Mouse (Mus musculus) right cerebral cortex, postnatal 14 days (tissue): ENCODE results near the gene Gm17387.
A peak's percentile ranks its signal among the peaks of the same experiment; 100 is the strongest.
"Not testable (repeated sequence)": the region's sequence is repeated elsewhere in the genome, so short reads cannot be mapped to it uniquely, and the experiment has no call there.

Experiments
- DNase-seq: peaks from one replicate; pipeline ENCODE4 v3.0.0; 2022

The Gm17387 gene

DNA sequence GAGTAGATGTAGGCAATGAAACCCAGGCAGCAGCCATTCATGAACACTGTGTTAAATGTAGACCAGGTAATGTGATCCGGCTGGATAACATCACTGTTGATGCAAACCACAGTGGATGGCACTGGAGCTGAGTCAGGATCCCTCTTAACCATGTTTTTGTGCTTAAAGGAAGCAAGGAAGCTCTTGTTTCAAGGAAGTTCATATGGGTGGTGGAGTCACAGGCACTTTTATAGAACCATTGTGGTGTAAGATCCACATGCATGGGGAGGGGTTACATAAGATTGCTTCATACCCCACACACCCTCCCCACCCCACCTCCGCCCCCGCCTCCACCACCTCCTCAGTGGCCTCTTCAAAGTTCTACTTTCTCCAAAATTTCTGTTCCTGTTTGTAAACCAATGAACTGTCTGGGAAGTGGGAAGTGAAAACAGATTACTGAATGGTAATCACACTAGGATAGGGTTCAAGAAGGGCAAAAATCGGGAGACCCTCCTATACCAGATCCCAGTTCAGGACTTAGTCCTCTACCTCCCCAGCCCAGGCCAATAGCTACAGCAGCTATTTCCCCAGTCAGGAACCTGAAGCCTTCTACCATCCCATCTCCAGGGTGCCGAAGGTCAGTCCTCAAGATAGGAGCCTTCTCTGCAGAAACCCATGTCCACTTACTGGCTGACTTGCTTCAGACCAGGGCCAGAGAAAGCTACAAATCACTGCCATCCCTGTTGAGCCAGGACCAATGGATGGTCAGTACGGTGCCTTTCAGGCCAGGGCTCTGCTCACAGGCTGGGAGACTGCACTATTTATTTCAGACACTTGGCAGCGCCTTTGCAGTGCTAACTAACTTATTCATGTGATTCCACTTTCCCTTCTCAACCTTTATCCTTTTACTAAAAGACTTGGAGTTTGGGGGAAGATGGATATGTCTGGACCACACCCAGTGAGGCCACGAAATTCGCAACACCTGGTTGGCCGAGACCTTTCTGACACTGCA lies 11.9 kb upstream of the Gm17387 start:
- no peak for DNase-seq

- not testable (repeated sequence) for DNase-seq
Observed at GRCm38 (mm10) chr7:141017824-141018223, 11.1 kb upstream of the Gm17387 start, which contains the start of gene Ifitm6. Gene Ifitm6 (minus strand): TSS chr7:141017924.

- DNase-seq: no peak
Observed at GRCm38 (mm10) chr7:141019028-141019427, 9.9 kb upstream of the Gm17387 start.

DNA sequence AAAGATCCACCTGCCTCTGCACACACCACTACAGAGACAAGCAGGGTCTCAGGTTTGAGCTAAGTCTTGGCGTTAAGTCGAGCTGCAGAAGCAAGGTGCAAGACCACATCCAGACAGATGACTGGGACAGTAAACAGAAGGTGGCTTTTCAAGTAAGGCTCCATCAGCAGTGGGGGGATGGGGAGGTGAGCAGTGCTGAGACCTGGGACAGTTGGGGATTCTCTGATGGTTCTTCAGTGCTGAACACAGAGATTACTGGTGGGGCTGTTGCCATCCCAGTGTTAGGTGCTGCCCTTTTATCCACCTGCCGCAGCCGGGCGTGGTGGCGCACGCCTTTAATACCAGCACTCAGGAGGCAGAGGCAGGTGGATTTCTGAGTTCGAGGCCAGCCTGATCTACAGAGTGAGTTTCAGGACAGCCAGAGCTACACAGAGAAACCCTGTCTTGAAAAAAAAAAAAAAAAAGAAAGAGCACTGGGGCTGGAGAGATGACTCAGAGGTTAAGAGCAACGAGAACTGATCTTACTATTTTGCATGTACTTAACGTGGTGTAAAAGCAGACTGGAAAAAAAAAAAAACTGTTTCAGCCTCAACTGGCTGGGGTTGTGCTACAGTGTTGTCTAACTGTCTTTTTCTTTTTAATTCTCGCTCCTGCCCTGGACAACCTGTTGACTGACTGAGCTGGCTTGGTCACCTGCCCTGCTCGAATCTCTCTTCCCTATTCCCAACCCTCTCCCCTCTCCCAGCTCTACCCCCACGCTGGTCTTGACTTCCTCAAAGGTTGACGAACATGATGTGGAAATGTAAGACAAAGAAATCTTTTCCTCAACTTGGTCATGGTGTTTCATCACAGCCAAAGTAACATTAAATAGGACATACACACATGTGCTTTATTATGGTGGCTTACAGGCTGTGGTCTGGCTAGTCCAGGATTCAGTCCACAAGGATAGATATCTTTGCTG lies 7.2 kb upstream of the Gm17387 start:
- DNase-seq: no peak

DNA sequence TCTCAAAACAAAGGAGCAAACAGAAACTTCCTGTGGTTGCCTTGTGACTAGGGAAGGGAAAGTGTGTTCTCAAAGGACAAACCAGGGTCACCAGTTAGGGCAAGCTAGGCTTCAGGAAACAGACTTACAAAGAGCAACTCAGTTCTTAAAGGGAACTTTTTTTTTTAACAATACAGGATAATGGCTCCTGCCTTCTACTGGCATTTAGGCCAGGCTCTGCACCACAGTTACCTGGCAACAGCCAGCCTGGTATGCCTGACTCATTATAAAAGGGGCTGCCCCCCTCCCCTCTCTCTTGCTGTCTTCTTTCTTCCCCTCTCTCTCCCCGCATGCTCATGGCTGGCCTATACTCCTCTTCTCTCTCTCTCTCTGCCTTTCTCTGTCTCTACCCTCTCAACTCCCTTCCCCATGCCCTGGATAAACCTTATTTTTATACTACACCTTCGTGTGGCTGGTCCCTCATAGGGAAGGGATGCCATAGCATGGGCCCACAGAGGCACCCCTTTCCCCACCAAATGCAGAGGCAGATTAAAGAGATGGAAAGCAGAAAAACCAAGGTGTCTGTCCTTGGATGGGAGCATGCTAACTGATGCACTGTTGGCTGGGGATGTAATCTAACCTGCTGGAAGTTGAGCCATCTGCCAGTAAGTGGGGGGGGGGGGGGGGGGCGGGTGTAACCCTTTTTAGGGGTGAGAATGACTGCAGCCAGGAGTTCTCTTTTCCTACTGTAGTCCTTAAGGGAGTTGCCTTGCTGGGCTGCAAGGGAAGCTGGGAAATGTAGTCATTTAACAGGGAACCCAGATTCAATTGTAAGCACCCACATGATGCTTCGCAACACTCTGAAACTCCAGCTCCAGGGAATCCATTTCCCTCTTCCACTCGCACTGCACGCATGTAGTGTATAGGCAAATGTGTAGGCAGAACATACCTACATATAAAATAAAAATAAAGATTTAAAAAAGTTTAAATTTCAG lies 3.8 kb upstream of the Gm17387 start:
- DNase-seq: no peak

- DNase-seq: no peak
Observed at GRCm38 (mm10) chr7:141026097-141026739, 2.7 kb upstream of the Gm17387 start.

DNA sequence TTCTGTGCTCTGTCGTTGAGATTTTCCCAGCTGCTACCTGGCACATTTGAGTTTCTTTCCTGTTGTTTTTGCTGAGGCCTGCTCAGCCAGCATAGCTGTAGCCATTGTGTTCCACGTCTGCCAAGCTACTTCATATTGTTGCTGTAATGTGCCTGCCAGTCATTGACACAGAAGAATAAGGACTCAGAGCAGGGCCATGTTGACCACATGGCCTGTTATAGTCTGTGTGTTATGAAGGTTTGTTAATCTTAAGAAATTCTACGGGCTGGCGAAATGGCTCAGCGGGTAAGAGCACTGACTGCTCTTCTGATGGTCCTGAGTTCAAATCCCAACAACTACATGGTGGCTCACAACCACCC lies 2.2 kb upstream of the Gm17387 start:
- no peak for DNase-seq

DNA sequence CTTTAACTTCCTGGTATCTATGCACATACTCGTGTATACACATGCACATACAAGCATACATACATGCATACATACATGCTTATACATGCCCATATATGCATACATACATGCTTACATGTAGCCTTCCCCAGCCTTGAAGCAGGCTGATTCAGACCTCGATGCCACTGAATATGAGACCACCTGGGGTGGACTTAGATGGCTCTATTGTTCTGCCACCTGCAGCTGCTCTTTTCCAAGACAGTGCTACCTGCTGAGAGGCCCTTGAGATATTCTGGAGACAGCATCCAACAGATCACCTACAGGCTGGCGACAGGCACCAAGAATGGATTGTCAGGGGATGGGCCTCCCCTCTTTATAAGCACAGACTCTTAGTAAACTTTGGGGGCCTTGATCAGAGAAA lies 1.5 kb downstream of the Gm17387 start:
- DNase-seq: no peak

DNA sequence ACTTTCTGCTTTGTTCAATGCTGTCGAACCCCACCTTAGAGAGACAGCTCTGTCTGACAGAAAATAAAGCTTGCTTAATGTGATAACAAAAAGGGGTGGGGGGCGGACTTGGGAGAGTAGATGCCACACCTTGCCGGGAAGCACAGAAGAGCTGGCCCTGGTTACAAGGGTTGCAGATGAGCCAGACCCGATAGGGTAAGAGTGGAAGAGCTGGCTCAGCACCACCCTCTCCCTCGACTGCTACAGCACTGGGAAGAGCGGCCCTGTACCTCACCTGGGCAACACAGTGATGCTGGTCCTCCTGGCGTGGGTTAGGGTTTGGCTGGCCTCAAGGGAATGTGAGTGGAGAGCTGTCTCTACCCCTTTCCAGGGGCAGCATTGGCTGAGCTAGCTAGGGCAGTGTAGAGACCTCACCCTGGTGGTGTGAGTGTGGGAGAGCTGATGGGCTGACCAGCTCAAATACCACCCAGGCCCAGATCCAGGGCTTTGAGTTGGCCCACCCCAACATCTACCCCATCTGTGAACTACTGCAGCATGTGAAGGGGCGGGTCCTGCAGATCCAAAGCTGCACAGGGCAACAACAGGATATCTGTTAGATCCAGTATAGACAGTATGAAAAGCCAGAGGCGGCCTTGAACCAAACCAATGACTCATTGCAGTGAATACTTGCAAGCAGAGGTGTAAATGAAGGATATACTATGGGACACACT lies 3.7 kb downstream of the Gm17387 start:
- no peak for DNase-seq

DNA sequence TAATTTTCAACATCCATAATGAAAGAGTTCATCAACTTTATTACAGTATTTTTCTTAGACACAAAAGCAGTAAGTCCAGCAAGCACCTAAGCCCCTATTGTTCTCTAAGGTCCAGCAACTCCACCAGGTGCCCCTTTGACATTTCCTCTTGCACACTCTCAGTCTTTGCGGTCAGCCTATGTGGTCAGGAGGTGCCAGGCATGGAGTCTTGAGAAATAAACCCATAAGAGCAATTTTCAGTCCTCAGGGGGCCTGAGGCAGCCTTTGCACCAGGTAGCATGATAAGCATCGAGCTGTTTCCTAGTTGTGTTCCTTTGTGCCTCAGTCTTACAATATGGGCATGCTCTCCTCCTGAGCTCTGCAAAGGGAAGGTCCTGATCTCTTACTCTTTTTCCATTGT lies 7.7 kb downstream of the Gm17387 start:
- not testable (repeated sequence) for DNase-seq

DNA sequence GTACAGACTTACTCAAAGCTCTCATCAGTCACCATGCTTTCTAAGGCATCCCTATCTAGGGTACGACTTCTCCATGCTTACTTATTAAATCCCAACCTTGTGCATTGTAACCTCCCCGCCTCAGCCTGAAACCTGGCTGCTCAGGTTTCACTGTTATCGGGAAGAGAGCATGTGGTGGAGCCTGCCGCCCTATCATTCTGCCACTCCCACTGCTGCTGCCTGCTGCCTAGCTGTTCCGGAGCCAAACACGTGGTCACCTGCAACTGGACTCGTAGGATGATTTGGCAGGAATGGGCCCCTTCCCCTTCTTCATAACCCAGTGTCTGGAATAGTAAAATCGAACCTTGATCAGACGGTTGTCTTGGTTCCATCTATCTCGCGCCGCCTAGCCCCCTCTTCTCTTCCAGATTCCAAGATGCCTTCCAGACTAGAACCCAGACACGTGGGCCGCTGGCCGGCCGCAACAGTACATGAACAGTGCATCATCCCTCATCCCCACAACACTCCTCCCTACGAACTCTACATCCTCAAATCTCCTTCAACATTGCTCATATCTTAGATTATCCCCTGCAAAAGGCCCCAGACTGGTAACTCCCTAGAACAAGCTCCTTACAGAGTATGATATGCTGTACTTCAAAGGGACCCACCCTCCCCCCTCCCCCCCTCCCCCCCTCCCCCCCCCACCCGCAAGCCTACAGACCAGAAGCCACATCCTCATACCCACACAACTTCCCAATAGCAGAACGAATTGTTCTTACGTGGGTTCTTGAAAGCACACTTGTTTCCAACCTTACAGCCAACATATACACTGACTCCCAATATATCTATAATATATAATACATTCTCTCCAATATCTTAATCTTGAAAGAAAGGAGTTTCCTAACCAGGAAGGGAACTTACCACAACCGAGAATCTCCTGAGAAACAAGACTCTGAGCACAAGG lies 9.4 kb downstream of the Gm17387 start:
- DNase-seq: no peak

- no peak for DNase-seq
Observed at GRCm38 (mm10) chr7:141039386-141040107, 10.6 kb downstream of the Gm17387 start.

DNA sequence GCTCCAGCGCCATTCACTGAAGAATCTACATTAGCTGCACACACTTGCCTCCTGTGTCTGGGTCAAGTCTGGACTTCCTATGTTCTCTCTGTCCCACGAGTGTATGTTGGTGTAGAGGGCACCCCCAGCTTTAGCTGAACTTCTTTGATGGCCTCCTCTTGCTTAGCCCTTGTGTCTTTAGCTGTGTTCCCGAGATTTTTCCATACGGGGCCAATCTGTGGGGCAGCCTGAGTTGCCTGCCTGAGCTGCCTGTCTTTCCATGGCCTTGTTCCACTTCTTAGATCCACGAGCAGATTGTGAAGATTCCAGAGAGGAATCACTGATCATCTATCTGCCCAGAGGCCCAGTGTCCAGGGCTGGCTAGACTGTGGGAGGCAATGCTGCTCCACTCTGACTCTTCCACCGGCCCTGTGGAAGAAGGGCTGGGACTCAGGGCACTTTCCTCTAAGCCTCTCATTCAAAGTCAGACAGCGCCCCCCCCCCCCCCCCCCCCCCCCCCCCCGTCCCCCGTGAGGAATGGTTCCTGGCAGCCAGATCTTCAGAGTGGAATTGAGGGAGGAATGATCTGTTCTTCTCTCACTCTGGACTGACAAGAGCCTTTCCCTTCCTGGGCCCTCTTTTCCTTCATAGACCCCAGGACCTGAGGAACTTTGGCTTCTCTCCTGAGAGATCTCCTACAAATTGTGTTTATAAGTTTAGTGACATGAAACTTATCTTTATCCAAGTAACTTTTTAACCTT lies 12.1 kb downstream of the Gm17387 start:
- no peak for DNase-seq

GRCm38 (mm10) chr7:141041661-141042060 lies 12.7 kb downstream of the Gm17387 start:
- DNase-seq: peak; percentile 40

- DNase-seq: no peak
Observed at GRCm38 (mm10) chr7:141042539-141042938, 13.6 kb downstream of the Gm17387 start.

GRCm38 (mm10) chr7:141046931-141047580 lies 18.1 kb downstream of the Gm17387 start:
- no peak for DNase-seq

- DNase-seq: peak; percentile 63
Observed at GRCm38 (mm10) chr7:141047581-141048225, 18.8 kb downstream of the Gm17387 start.
